12 mouse cellular contexts compared by ENCODE assay signal in the genomic region with DNA sequence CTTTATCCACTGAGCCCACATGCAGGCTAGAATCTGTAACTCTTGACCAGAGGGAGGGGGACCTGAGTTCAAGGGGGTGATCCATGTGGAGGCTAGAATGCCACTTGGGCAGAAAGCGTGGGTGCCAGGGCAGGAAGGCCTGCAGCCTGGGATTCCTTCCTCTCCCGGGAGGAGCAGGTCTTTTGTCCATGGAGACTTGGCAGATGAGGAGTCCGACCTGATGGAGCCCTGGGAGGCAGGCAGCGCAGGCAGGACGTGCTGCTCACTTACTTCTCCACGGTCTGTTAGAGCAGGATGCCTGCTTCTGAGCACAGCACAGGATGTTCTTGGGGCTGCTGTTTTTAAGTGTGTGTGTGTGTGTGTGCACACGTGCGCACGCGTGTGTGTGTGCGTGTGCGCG.
"Had no signal": no experiment of that assay in that cellular context is flagged by ENCODE, and none has a peak within 500 bp of the region (broad histone marks: within the 10 kb centered on the region; RNA-seq: fewer than 3 reads in every experiment).

No protein-coding gene starts in this region.

- H3K9me3 ChIP-seq: kidney, embryonic 15.5 days; limb, embryonic 12.5 days; lung, embryonic 15.5 days; midbrain, embryonic 10.5 days; neural tube, embryonic 12.5 days had no signal

- H3K4me3 ChIP-seq: kidney, embryonic 15.5 days; limb, embryonic 12.5 days; lung, embryonic 15.5 days; midbrain, embryonic 10.5 days; neural tube, embryonic 12.5 days had no signal

- H3K27me3 ChIP-seq: kidney, embryonic 15.5 days; limb, embryonic 12.5 days; lung, embryonic 15.5 days; neural tube, embryonic 12.5 days had no signal

- ATAC-seq: inflammation-experienced regulatory T-cells, adult 6 months had no signal

- H3K4me1 ChIP-seq: limb, embryonic 12.5 days; neural tube, embryonic 12.5 days had no signal

- DNase-seq: liver; lung, postnatal 14 days; midbrain, embryonic 14.5 days; retina, postnatal 1 day; thymus, postnatal 4 days had no signal

- H3K9ac ChIP-seq: kidney, embryonic 15.5 days; limb, embryonic 12.5 days; lung, embryonic 15.5 days; neural tube, embryonic 12.5 days had no signal

- H3K4me2 ChIP-seq: kidney, embryonic 15.5 days; limb, embryonic 12.5 days; lung, embryonic 15.5 days; neural tube, embryonic 12.5 days had no signal

- H3K27ac ChIP-seq: kidney, embryonic 15.5 days; limb, embryonic 12.5 days; lung, embryonic 15.5 days; midbrain, embryonic 10.5 days; neural tube, embryonic 12.5 days; stomach, postnatal 0 days had no signal
